Mouse (Mus musculus) embryonic facial prominence, embryonic 10.5 days (tissue): ENCODE measurements around the gene Mest. TPM values are rescaled to one million over a fixed set of nuclear protein-coding genes. Genes with fewer than 3 reads are reported as not detected.

Experiments used
- DNase-seq: peaks from one replicate; pipeline ENCODE4 v3.0.0-alpha.2; 2017; ENCODE audit warnings: low spot score
- H3K27ac ChIP-seq: fragments of 300-500 bp; sonication (generic); replicated peaks from 2 replicates; pipeline ENCODE4 v1.5.1; 2016; ENCODE audit warnings: mild to moderate bottlenecking
- H3K27me3 ChIP-seq: fragments of 300-500 bp; sonication (generic); replicated peaks from 2 replicates; pipeline ENCODE4 v1.6.1; 2016; ENCODE audit warnings: low read depth, mild to moderate bottlenecking; ENCODE audit not compliant: poor library complexity, severe bottlenecking
- H3K36me3 ChIP-seq: fragments of 300-500 bp; sonication (generic); replicated peaks from 2 replicates; pipeline ENCODE4 v1.6.1; 2016; ENCODE audit warnings: mild to moderate bottlenecking, moderate library complexity
- H3K4me1 ChIP-seq: fragments of 300-500 bp; sonication (generic); 2 replicates; pipeline ENCODE4 v1.6.1; 2016
- H3K4me3 ChIP-seq: fragments of 300-500 bp; sonication (generic); 2 replicates; pipeline ENCODE4 v1.5.1; 2016; ENCODE audit warnings: mild to moderate bottlenecking, moderate library complexity
- H3K9me3 ChIP-seq: fragments of 300-500 bp; sonication (generic); 2 replicates; pipeline ENCODE4 v1.6.1; 2016; ENCODE audit warnings: mild to moderate bottlenecking
- WGBS: fragments of 180-500 bp; shearing (Covaris S2); methylation state at CpG from one replicate; pipeline ENCODE4 v1.1.7; 2016; 5-methylcytosine and 5-hydroxymethylcytosine counted together
- polyA plus RNA-seq: library from polyadenylated mRNA; unstranded; fragments of >200 nt; fragmentation: Nextera tagmentation; extraction: Ambion mirVana; gene quantifications from 2 replicates; pipeline ENCODE4 v1.2.1, GENCODE M21; 2016

The Mest gene
- polyA plus RNA-seq, 1 experiment from 2014 or later = 1,878 TPM

DNA sequence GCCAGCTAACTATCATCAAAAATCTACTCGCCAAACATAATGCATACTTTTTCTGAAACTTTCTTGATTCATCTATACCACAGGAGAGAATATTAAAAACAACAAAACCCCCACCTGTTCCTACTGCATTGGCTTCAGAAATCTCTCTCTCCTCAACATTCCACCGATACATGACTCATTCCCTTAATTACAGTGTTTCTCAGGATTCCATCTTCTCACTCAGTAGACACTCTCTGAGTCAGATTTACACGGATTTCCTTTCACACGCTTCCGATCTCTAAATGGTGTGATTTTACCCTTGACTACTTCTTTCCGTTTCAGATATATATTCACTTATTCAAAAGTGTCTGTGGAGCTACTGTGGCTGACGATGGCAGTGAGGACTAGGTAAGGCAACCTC lies 36.1 kb upstream of the Mest start:
- Histone ChIP-seq H3K4me1 (peaks cover 13% of the 10 kb centered on the region), H3K27ac (no peak overlapping the region), H3K36me3 (no peaks in the 10 kb centered on the region), H3K9me3 (no peaks in the 10 kb centered on the region), H3K27me3 (no peaks in the 10 kb centered on the region), H3K4me3 (no peak overlapping the region)
- no peak for DNase-seq
- 92% methylated on average over 7 of the region's 7 CpGs for WGBS

DNA sequence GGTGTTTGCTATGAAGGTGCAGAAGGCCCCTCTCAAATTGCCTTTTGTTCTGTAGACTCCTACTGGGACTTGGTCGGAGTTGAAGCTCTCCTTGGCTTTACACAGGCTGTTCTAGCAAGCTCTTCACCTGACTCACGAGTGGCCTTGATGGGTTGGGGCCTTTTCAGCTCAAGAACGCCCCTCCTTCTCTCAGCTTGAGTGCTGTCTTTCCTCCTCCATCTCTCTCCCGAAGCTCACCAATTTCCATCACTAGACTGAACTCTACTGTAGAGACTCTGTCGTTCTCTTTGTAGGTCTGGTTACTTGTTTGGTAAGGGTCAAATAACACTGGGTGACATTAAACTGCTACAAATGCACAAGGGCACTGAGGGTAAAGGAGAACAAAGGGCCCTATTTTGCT lies 30.5 kb upstream of the Mest start:
- Histone ChIP-seq H3K9me3 (no peaks in the 10 kb centered on the region), H3K36me3 (no peaks in the 10 kb centered on the region), H3K4me1 (peaks cover 26% of the 10 kb centered on the region), H3K27me3 (no peaks in the 10 kb centered on the region), H3K4me3 (peak overlapping the region; percentile 57), H3K27ac (peak overlapping the region; percentile 93)
- DNase-seq = no peak
- WGBS = 70% methylated on average over 5 of the region's 5 CpGs

- no peaks in the 10 kb centered on the region for H3K36me3 ChIP-seq
- H3K9me3 ChIP-seq = no peaks in the 10 kb centered on the region
- peak; percentile 98 for DNase-seq
- WGBS = under 1% methylated on average over 50 of the region's 52 CpGs
- peak within 1 kb of the TSS; percentile 93 for H3K27ac ChIP-seq
- H3K4me3 ChIP-seq = peak within 1 kb of the TSS; percentile 57
- no peaks in the 10 kb centered on the region for H3K27me3 ChIP-seq
- peaks cover 28% of the 10 kb centered on the region for H3K4me1 ChIP-seq
Observed at GRCm38 (mm10) chr6:30693350-30693991, 29.9 kb upstream of the Mest start, which contains the start of gene Cep41. Gene Cep41 (minus strand): TSS chr6:30693749.

DNA sequence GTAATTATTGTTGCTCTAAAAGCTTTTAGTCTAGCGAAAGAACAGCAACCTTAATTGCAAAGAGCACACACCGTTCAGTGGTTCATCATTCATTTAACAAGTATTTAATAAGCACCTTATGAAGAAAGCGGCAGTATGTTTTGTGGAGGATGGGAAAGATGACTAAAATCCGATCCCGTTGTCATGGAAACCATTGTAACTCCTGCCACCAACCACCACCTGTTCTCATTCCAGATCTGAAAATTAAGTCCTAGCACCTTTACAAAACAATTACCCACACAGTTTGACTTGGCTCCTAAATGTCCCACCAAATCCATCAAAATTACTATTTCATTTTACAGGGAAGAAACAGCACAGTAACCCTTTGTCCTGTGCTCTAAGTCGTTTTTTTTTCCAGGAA lies 29.1 kb upstream of the Mest start:
- Histone ChIP-seq H3K4me3 (peak overlapping the region; percentile 57), H3K9me3 (no peaks in the 10 kb centered on the region), H3K4me1 (peaks cover 28% of the 10 kb centered on the region), H3K27ac (peak overlapping the region; percentile 93), H3K36me3 (no peaks in the 10 kb centered on the region), H3K27me3 (no peaks in the 10 kb centered on the region)
- WGBS = 45% methylated on average over 6 of the region's 6 CpGs
- no peak for DNase-seq

DNA sequence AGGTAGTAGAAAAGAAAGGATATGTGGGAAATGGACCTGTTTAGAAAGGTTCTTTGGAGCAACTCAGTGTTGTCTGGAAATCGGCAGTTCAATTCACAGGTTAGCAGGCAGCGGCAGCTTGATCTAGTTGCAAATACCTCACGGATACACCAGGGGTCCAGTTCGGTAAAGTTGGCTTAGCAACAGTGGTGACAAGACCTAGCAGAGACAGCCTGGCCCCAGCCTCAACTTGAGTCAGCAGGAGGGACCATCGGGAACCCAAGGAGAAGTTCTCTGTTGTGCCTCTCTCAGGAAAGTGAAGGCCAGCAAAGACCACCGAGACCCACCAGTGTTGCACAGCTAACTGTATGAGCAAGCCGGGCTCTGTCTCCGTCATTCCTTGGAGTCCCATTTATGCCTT lies 28.2 kb upstream of the Mest start:
- Histone ChIP-seq H3K36me3 (no peaks in the 10 kb centered on the region), H3K27ac (peak overlapping the region; percentile 93), H3K4me3 (no peak overlapping the region), H3K4me1 (peaks cover 37% of the 10 kb centered on the region), H3K27me3 (no peaks in the 10 kb centered on the region), H3K9me3 (no peaks in the 10 kb centered on the region)
- DNase-seq = no peak
- 85% methylated on average over 8 of the region's 8 CpGs for WGBS

DNA sequence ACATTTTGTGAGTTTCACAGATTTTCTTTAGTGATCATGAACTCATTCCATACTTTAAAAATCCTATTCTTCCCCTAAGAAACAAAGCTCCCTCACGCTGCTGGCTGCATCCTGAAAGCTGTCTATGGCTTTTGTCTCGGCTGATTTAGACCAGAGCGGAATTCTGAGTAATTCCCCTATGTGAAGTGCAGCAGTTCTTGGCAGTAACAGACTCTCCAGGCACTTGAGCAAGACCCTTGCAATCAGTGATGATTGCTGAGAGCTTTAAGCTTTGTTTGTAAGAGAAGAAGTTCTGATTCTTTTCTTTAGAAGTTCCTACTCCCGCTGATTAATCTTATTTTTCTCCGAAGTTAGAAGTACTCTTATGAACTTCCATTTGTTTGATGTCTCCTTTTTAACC lies 25.9 kb upstream of the Mest start:
- peak overlapping the region; percentile 73 for H3K27ac ChIP-seq
- no peak overlapping the region for H3K4me3 ChIP-seq
- H3K36me3 ChIP-seq = no peaks in the 10 kb centered on the region
- no peaks in the 10 kb centered on the region for H3K9me3 ChIP-seq
- WGBS = 64% methylated on average over 5 of the region's 5 CpGs
- H3K27me3 ChIP-seq = no peaks in the 10 kb centered on the region
- H3K4me1 ChIP-seq = peaks cover 44% of the 10 kb centered on the region
- DNase-seq = no peak

- DNase-seq = no peak
- H3K9me3 ChIP-seq = no peaks in the 10 kb centered on the region
- H3K4me3 ChIP-seq = no peak overlapping the region
- WGBS = 93% methylated on average over 4 of the region's 4 CpGs
- H3K27ac ChIP-seq = peak overlapping the region; percentile 73
- no peaks in the 10 kb centered on the region for H3K36me3 ChIP-seq
- H3K4me1 ChIP-seq = peaks cover 42% of the 10 kb centered on the region
- no peaks in the 10 kb centered on the region for H3K27me3 ChIP-seq
Observed at GRCm38 (mm10) chr6:30698036-30698435, 25.3 kb upstream of the Mest start.

DNA sequence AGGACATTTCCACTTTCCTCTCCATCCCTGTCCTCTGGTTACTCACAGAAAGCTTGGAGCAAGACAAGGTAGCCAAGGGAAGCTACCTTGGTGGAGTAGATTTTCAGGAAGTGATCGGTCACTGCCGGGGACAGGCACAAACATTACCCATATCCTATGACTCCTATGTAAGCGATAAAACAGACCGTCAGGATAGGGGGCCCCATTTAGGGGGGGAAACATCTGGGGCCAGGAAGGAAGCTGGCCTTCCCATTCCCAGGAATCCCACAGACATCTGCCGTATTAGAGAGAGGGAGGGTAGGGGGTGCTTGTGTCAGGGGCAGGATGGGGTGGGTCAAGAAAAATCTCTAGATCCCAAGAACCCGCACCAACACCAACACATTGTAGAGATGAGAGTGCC lies 23.2 kb upstream of the Mest start:
- DNase-seq = no peak
- 54% methylated on average over 6 of the region's 6 CpGs for WGBS
- Histone ChIP-seq H3K27ac (peak overlapping the region; percentile 80), H3K36me3 (no peaks in the 10 kb centered on the region), H3K4me1 (peaks cover 40% of the 10 kb centered on the region), H3K4me3 (no peak overlapping the region), H3K9me3 (no peaks in the 10 kb centered on the region), H3K27me3 (no peaks in the 10 kb centered on the region)

DNA sequence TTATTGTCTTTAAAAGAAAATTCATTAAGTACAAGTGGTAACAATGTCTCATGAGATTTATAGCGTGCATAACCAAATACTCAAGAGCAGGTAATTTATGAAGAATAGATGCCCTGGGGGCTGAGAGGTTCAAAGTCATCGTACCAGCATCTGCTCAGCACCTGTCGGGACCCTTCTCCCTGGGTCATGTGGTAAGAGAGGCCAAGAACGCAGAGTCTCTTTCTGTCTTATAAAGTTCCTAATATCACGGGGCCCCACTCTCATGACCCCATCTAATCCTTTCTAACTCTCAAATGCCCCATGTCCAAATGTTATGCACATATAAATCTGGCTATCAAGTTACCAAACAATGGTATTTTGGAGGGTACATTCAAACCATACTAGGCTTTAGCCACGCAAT lies 20.5 kb upstream of the Mest start:
- H3K4me3 ChIP-seq = no peak overlapping the region
- no peaks in the 10 kb centered on the region for H3K27me3 ChIP-seq
- peaks cover 37% of the 10 kb centered on the region for H3K4me1 ChIP-seq
- no peak for DNase-seq
- H3K36me3 ChIP-seq = no peaks in the 10 kb centered on the region
- H3K27ac ChIP-seq = peak overlapping the region; percentile 42; the same call in 1 of the 2 replicates
- no peaks in the 10 kb centered on the region for H3K9me3 ChIP-seq
- WGBS = 70% methylated on average over 6 of the region's 6 CpGs

DNA sequence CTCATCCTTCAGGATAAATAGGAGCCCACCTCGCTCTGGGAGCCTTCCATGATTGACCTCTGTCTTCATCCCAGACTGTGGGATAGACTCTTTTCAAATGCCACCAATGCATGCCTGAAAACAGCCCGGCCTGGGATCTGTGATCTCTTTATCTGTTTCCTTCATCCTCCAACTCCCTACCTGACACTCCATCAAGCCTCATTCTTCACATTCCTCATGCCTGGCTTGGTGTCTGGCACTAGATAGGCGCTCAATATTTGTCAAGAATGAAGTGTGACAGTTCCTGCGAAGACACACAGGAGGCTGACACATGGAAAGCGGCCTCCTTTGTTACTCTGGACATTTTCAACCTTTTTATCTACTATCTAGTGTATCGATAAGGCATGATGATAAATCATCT lies 19.9 kb upstream of the Mest start:
- peaks cover 35% of the 10 kb centered on the region for H3K4me1 ChIP-seq
- WGBS = 81% methylated on average over 6 of the region's 6 CpGs
- DNase-seq = no peak
- no peaks in the 10 kb centered on the region for H3K36me3 ChIP-seq
- H3K27ac ChIP-seq = peak overlapping the region; percentile 73; the same call in 1 of the 2 replicates
- H3K27me3 ChIP-seq = no peaks in the 10 kb centered on the region
- H3K9me3 ChIP-seq = no peaks in the 10 kb centered on the region
- no peak overlapping the region for H3K4me3 ChIP-seq

DNA sequence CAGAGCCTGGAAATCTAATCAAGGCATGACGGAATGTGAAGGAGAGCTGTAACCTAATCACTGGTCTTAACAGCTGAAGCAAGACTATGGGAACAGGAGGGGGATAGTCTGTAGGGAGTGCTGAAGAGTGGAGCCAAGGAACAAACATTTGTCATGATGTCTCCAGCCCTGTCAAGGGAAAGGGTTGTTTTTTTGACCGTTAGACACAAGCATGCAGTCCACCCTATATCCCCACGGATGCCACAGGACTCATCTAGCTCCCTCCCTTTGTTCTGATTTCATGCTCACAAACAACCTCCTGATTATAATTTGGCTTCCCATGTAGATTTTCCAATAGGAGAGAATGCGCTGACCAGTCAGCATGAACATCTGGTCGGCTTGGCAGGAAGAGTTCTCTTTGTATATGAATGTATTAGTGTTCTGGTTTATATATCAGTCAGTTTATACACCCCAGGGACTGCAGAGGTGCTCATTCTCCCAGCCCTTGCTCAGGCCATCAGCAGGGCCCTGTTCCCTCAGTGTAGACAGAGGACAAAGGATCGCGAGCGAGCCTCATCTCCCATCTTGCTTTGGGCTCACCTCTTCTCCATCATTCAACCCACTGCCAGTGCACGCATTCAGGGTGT lies 19.3 kb upstream of the Mest start:
- WGBS = 89% methylated on average over 9 of the region's 9 CpGs
- H3K27me3 ChIP-seq = no peaks in the 10 kb centered on the region
- no peaks in the 10 kb centered on the region for H3K36me3 ChIP-seq
- H3K27ac ChIP-seq = peak overlapping the region; percentile 73; the same call in 1 of the 2 replicates
- H3K4me3 ChIP-seq = no peak overlapping the region
- no peak for DNase-seq
- peaks cover 38% of the 10 kb centered on the region for H3K4me1 ChIP-seq
- H3K9me3 ChIP-seq = no peaks in the 10 kb centered on the region

DNA sequence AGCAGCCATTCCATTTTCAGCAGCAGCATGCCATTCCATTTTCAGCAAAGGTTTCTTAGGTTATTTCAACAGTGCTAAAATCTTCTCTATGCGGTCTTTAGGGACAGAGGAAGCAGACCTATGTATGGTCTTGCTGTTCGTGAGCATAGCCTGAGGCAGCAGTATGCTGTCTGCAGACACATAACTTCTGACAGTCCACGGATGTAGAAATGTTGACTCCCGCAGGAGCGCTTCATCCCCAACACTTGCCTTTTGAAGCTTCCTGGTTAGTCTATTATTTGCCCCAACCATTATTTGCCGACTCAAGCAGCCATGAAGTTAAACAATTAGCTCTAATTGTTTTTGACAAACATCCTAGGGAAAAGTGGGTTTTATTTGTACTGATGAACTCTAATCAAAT lies 14.2 kb upstream of the Mest start:
- no peaks in the 10 kb centered on the region for H3K36me3 ChIP-seq
- 29% methylated on average over 6 of the region's 6 CpGs for WGBS
- H3K4me3 ChIP-seq = no peak overlapping the region
- DNase-seq = no peak
- no peaks in the 10 kb centered on the region for H3K27me3 ChIP-seq
- peak overlapping the region; percentile 73 for H3K27ac ChIP-seq
- no peaks in the 10 kb centered on the region for H3K9me3 ChIP-seq
- peaks cover 48% of the 10 kb centered on the region for H3K4me1 ChIP-seq
